Mouse (Mus musculus) Patski (cell line): ENCODE measurements around the gene Wwtr1. TPM values are rescaled to one million over a fixed set of nuclear protein-coding genes. Genes with fewer than 3 reads are reported as not detected.

Experiments used
- ATAC-seq: fragments of 100-300 bp; one replicate; pipeline ENCODE4 v1.8.0; 2021
- CTCF ChIA-PET: fragments of 350-600 bp; sonication (Branson Sonifier 250); formaldehyde crosslinking; loops from one replicate; lab custom pipeline; 2022; ENCODE audit warnings: inconsistent platforms; lab: Charles Lee
- POLR2A ChIA-PET: fragments of 350-600 bp; sonication (Branson Sonifier 250); formaldehyde crosslinking; loops from one replicate; lab custom pipeline; 2022; ENCODE audit warnings: antibody characterized with exemption, inconsistent platforms; lab: Charles Lee
- DNase-seq: peaks from one replicate; pipeline ENCODE4 v3.0.0-alpha.2; 2011; ENCODE audit warnings: low read depth, low spot score
- H3K27me3 ChIP-seq: fragments of 371-371 bp; one replicate; pipeline ENCODE4 v1.5.1; 2021
- CTCF ChIP-seq: fragments of 100-300 bp; IDR thresholded peaks from one replicate; pipeline ENCODE4 v1.5.1; 2021
- in situ Hi-C: fragments of 300-500 bp; cut with MboI; formaldehyde crosslinking; loops from 3 replicates; pipeline ENCODE4 v1.11.1; 2018; ENCODE audit warnings: low pct_unique_long_range_greater_than_20kb, mixed read lengths
- polyA plus RNA-seq: library from polyadenylated mRNA; unstranded; gene quantifications from one replicate; pipeline ENCODE4 v1.2.3, GENCODE M21; 2021

Gene Wwtr1
- polyA plus RNA-seq, 1 experiment from 2014 or later: 159 TPM

DNA sequence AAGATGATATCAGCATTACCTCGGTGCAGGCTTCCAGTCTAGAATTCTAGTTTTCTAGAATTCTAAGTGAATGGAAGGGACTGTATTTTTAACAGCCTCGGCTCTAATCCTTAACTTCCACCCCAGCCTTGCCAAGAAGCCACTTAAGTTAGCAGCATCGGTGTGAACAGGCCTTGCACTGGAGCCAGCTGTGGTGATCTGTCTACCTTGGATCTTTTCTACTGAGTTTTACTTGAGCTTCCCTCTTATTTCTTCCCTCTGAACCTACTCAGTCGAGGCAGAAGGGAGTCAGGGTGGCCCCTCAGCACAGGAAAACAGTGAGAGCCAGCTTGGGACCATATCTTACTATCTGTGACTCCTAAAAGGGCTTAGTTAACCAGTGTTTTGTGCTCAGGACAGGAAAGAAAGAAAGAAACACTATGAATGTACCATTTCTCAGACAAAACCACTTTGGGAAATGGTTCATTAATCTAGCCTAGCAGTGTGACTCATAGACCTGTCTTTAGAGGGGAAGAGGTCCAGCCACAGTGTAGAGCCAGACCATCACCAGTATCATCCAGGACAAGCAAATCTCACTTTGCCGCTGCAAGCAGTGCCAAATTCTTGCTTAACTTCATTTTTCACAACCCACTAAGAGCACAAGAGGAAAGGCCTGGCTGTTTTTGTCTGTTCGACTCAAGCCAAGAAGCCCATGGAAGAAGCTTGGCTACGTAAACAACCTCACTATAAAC is 65.6 kb downstream of the Wwtr1 start:
- no peaks in the 10 kb centered on the region for H3K27me3 ChIP-seq
- POLR2A ChIA-PET: interaction anchor here (1.0 to 1.5 kb wide), 2 partner anchors 44 to 65 kb away, joined by 4 to 5 read pairs; partner anchors contain the start of gene Wwtr1
- TF ChIP-seq CTCF: no peak
- CTCF ChIA-PET: interaction anchor here (1.2 to 2.5 kb wide), 5 partner anchors 9 to 64 kb away, joined by 3 to 14 read pairs (median 10); partner anchors contain the start of gene Wwtr1
- DNase-seq (peak; percentile 95), ATAC-seq (peak; percentile 96)
- in situ Hi-C loops: loop anchor here (5.0 kb wide), 2 partner anchors 42 to 67 kb away; partner anchors contain the start of gene Wwtr1

DNA sequence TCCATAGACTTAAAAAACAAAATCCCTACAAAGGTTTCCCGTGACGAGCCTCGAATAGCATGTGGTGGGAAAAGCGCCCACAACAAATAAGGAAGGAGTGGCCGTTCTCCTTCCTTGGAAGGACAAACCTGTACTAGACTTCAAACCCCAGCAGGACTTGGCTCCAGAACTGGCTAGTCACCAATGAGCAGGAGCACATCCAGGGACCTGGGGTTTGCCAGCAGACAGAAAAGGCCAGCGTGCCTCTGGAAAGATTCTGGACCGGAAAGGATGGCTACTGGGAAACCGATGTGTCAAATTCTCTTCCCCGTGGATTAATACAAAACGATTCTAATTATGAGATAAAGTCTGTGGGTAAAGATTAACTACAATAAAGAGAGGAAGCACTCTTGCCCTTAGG is 69.7 kb downstream of the Wwtr1 start:
- TF ChIP-seq CTCF: no peak
- no peaks in the 10 kb centered on the region for H3K27me3 ChIP-seq
- ChIA-PET POLR2A (interaction anchor here (1.5 kb wide), 1 partner anchor 63 kb away, joined by 3 read pairs; no protein-coding TSS in a partner anchor), CTCF (interaction anchor here (0.7 to 1.6 kb wide), 3 partner anchors 14 to 32 kb away, joined by 3 to 4 read pairs (median 3); no protein-coding TSS in a partner anchor)
- in situ Hi-C loops: no loop called here
- ATAC-seq (no peak), DNase-seq (peak; percentile 44)

DNA sequence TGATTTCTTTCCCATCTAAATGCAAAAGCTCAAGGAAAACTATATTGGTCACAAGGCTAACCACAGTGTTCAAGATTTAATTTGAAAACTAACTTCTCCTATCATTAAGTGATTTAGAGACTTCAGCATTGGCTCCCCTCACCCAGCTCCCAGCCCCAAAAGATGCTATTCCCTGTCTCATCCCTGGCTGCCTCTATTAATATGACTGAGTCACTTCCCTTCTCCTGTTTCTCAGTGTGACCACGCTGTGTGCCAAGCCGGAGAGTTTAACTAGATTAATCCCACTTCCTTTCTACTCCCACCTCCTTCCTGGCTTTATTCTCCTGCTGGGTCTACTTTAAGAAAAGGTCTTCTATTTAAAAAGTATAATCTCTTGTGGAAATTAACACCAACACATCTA is 71.0 kb downstream of the Wwtr1 start:
- in situ Hi-C loops: no loop called here
- H3K27me3 ChIP-seq: no peaks in the 10 kb centered on the region
- no peak for TF ChIP-seq CTCF
- ChIA-PET CTCF (interaction anchor here (1.1 to 1.6 kb wide), 4 partner anchors 10 to 35 kb away, joined by 3 to 4 read pairs (median 3); no protein-coding TSS in a partner anchor), POLR2A (interaction anchor here (0.7 to 1.9 kb wide), 3 partner anchors 42 to 70 kb away, joined by 3 to 5 read pairs (median 3); partner anchors contain the start of gene Wwtr1)
- DNase-seq (peak; percentile 42), ATAC-seq (peak; percentile 15)

DNA sequence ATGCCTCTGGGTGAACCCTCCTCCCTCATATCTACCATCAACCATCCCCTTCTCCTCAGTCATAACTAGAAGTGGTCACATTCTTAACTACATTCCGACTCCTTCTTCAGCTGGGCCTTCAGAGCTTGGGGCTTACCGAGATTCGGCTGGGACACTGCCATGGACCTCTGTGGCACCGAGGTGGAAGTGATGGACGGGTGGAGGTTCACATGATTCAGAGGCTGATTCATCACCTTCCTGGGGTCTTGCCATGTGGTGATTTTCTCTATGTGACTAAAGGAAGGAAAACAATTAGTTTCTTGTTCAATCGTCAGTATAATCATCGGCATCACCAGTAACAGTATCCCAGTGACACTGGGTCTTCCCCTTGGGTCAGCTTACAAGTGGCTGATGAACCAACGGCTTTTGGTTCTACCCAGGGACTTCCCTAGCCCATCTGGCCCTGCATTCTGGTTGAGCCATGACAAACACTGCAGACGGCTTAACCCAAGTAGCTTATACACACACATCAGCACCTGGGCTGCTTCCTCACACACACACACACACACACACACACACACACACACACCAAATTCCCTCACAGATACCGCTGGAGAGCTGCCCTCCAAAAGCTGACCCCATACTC is 74.0 kb downstream of the Wwtr1 start:
- ATAC-seq (peak; percentile 63), DNase-seq (peak; percentile 69)
- no peak for TF ChIP-seq CTCF
- POLR2A ChIA-PET: interaction anchor here (0.7 to 2.6 kb wide), 3 partner anchors 10 to 83 kb away, joined by 3 to 7 read pairs (median 3); no protein-coding TSS in a partner anchor
- in situ Hi-C loops: no loop called here
- CTCF ChIA-PET: interaction anchor here (0.7 to 2.0 kb wide), 6 partner anchors 10 to 74 kb away, joined by 3 to 6 read pairs (median 4); partner anchors contain the start of gene Wwtr1
- no peaks in the 10 kb centered on the region for H3K27me3 ChIP-seq

DNA sequence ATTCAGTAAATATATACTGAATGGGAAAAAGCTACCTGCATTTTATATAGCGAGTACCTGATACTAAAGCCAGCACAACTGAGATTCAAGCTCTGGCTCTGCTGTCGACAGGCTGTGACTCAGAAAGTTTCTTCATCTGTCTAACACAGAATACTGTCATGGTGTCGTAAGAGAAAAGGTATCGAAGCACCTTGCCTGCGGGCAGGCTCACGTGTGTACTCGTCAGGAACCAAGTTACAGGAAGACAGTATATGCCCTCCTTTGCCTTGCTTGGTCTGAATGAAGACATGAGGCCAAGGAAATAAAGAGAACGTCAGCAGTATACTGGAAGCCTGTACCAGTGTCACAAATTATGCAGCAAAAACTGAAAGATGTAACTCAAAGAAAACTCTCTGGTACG is 74.9 kb downstream of the Wwtr1 start:
- no peak for ATAC-seq
- in situ Hi-C loops: no loop called here
- CTCF ChIA-PET: interaction anchor here (0.9 to 2.0 kb wide), 7 partner anchors 11 to 111 kb away, joined by 3 to 6 read pairs (median 3); partner anchors contain the start of gene Wwtr1
- DNase-seq: no peak
- no peak for TF ChIP-seq CTCF
- POLR2A ChIA-PET: interaction anchor here (1.2 to 2.6 kb wide), 2 partner anchors 10 to 46 kb away, joined by 3 to 7 read pairs; no protein-coding TSS in a partner anchor
- H3K27me3 ChIP-seq: no peaks in the 10 kb centered on the region

DNA sequence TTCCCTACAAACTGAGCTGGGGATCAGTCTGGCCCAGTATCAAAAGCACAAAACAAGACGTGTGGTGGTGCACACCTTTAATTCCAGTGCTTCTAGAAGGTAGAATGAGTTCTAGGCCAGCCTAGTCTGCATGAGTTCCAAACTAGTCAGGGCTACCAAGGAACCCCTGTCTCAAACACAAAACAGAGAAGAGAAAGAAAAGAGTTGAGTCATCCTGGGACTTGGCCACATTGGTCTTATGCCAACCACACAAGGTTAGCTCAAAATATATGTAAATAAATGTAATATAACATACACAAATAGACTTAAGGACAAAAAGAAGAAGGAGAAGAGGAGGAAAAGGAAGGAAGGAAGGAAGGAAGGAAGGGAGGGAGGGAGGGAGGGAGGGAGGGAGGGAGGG is 77.9 kb downstream of the Wwtr1 start:
- ATAC-seq: no peak
- TF ChIP-seq CTCF: no peak
- in situ Hi-C loops: no loop called here
- DNase-seq: no peak
- ChIA-PET CTCF (interaction anchor here (0.9 kb wide), 2 partner anchors 17 to 78 kb away, joined by 3 to 4 read pairs; partner anchors contain the start of gene Wwtr1), POLR2A (no interaction called here)
- no peaks in the 10 kb centered on the region for H3K27me3 ChIP-seq

DNA sequence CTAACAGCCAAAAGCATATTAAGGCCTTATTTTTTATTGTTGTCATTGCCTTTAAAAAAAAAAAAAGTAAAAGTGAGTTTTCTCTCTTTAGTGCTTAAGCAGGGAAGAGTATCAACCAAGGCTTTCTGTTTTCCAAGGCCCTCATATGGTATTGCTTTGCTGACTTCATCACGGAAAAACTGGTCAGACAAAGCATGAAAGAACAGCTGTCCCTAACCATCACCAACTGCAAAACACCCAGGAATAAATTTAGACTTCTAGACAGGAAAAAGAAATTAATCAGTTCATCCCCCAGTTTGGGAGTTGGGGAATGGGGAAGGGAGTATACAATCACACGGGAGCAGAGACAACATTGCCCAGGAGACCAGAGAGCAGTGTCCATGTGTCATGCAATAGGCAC is 79.3 kb downstream of the Wwtr1 start:
- TF ChIP-seq CTCF: no peak
- H3K27me3 ChIP-seq: no peaks in the 10 kb centered on the region
- DNase-seq (no peak), ATAC-seq (no peak)
- in situ Hi-C loops: no loop called here
- POLR2A ChIA-PET: interaction anchor here (0.6 to 0.8 kb wide), 2 partner anchors 45 to 79 kb away, joined by 3 read pairs; partner anchors contain the start of gene Wwtr1
- CTCF ChIA-PET: no interaction called here

DNA sequence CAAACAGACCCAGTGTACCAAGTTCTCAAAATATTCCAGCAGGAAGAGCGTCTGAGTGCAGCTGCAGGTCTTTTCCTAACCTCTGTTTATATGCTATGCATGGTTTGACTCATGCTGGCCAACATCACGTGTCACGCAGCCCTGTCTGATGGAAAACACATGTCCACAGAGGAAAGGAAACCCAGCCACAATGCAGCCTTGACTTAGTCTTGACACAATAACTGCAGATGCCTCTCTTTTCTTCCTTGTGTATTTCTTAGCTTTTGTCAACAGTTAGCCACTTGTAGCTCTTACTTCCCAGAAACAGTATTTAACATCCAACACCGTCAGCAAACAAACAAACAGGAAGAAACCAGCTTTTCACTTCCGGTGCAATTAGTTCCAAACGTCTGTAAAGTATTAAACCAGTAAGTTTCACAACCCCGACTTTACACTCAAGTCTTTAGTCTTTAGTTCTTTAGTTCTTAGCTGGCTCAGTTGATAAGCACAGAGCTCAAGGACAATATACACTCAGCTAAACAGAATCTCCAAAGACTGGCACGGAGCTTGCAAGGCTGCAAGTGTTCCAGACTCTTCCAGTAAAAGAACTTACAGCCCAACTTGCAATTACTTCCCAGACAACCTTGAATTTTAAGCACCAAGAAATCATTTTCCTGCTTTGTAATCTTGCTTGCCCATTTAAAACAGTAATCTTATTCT is 88.1 kb downstream of the Wwtr1 start:
- CTCF ChIA-PET: interaction anchor here (0.7 to 3.4 kb wide), 5 partner anchors 11 to 150 kb away, joined by 3 to 15 read pairs (median 4); no protein-coding TSS in a partner anchor
- in situ Hi-C loops: no loop called here
- H3K27me3 ChIP-seq: no peaks in the 10 kb centered on the region
- ATAC-seq (no peak), DNase-seq (no peak)
- POLR2A ChIA-PET: no interaction called here
- TF ChIP-seq CTCF: no peak

DNA sequence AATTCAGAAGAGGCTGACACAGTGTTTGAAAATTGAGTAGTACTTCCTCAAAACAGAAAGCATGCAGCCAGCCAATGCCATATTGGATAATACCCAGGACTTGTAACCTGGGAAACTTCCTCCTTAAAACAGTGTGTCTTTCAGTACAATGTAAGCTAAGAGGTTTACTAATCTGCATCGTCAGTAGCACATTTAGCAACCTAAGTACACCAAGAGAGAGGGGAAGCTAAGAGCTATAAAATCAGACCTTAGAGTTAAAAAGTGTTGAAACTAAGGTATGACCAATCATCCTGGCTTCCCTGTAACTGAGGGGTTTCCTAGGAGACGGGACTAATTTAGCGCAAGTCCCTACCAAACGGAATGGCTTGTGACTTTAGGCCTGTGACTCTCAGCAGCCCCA is 89.6 kb downstream of the Wwtr1 start:
- TF ChIP-seq CTCF: no peak
- no peaks in the 10 kb centered on the region for H3K27me3 ChIP-seq
- no peak for DNase-seq
- CTCF ChIA-PET: interaction anchor here (0.9 to 3.4 kb wide), 6 partner anchors 9 to 140 kb away, joined by 3 to 15 read pairs (median 4); no protein-coding TSS in a partner anchor
- ATAC-seq: no peak
- POLR2A ChIA-PET: interaction anchor here (1.1 kb wide), 1 partner anchor 89 kb away, joined by 3 read pairs; the partner anchor contains the start of gene Wwtr1
- in situ Hi-C loops: no loop called here
